Mouse (Mus musculus) stomach, postnatal 0 days (tissue): ENCODE results near the gene Hcst.

Experiments
- CTCF ChIP-seq: IDR thresholded peaks from 2 replicates; pipeline ENCODE4 v1.5.1; 2016; ENCODE audit warnings: antibody characterized with exemption, low read depth, mild to moderate bottlenecking, moderate library complexity
- EP300 ChIP-seq: optimal IDR thresholded peaks from 2 replicates; pipeline ENCODE3; 2016; ENCODE audit warnings: antibody characterized with exemption

- TF ChIP-seq CTCF: no peak
- TF ChIP-seq EP300: no peak
These were observed 26.0 kb downstream of the Hcst start for GRCm38 (mm10) chr7:30393631-30394030.
